Mouse (Mus musculus): ENCODE results near the gene Noct.

DNA sequence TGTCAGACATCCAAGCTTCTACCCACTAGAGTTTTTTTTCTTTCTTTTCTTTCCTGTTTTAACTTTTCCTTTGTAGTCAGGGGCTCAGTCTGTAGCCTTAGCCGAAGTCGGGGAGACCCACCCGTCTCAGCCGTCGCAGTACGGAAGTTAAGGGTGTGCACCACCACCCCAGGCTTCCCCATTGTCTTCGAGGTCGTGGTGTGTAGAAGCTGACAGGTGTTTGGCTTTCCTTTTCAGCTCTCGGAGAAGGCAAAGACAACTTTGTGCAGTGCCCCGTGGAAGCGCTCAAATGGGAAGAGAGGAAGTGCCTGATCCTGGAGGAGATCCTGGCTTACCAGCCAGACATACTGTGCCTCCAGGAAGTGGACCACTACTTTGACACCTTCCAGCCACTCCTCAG, 25.2 kb downstream of the Noct start:
- no peak for TF ChIP-seq CTCF (IDR thresholded peaks at IDR 0.05; ENCODE audit: borderline replicate concordance, extremely low read depth, insufficient read depth, insufficient read length)
- no peak for TF ChIP-seq POLR2A (IDR thresholded peaks at IDR 0.05; ENCODE audit: borderline replicate concordance, extremely low read depth, insufficient read depth, insufficient read length, poor library complexity, severe bottlenecking)
